Mouse (Mus musculus) naive thymus-derived CD4-positive, alpha-beta T cell, adult 2 months (primary cell): ENCODE results near the gene Pkp4.

ENCODE experiments used
- DNase-seq: peaks from one replicate; pipeline ENCODE4 v3.0.0-alpha.2; 2011; ENCODE audit warnings: low read depth

Gene Pkp4

DNA sequence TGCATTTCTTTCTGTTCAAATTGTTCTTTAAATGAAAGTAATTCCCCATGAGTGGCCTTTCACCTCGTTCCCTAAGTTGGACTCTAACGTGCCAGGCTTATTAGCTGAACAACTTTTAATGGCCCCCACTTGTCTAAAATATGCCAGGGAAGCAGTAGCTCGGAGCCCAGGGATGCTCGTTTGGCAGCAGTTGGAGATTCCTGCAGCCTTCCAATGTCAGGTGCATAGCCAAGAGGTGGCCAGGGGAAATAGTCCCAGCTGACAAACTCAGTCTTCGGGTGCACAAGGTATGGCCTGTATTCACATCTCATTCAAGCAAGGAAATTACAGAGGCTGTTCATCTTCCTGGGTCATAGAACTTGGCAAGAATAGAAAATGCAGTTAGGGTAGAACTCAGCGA is 112.1 kb downstream of the Pkp4 start:
- DNase-seq = no peak

DNA sequence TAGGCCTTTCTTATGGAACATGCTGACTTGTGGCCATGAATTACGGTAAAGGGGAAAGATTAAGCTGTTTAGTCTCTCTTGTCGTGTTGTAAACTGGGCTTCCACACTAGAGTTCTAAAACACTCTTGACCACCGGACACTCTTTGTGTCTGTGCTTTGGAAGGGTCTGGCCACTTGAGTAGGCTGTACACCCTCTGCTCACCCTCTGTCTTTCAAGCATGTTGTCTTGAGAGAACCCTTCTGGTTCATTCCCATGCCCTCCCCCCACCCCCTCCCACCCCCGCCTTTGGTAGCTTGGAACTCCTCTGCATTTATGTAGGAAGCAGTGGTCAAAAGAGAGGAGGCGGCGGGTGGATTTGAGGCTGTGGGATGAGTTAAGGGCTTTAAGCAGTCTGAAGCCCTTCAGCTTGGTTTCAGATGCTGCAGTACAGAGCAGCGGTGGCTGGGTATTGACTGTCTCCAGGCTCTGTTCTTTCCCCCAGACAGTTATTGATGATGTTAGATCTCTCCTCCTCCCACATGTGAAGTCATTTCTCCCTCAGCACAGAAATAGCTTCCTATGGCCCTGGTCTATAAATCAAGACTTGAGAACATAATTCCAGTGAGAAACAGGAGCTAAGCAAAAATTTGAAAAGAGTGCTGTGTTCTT is 120.4 kb downstream of the Pkp4 start:
- no peak for DNase-seq

DNA sequence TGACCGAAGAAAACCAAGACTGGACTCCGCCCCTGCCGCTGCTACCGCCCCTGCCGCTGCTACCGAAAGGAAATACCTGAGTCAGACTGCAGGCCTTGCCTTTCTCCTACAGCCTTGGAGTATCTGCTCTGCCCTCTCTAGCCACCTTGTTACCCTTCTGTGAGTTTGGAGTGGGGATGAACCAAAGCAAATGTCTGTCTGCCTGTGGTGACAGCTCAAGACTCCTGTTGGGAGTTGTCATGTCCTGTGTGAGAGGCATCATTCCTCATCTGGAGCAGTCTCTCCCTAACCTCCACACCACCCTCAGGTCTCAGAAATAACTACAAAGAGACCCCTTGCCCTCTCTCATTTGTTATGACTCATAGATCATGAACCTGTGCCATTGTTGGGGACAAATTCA is 122.3 kb downstream of the Pkp4 start:
- DNase-seq = no peak

DNA sequence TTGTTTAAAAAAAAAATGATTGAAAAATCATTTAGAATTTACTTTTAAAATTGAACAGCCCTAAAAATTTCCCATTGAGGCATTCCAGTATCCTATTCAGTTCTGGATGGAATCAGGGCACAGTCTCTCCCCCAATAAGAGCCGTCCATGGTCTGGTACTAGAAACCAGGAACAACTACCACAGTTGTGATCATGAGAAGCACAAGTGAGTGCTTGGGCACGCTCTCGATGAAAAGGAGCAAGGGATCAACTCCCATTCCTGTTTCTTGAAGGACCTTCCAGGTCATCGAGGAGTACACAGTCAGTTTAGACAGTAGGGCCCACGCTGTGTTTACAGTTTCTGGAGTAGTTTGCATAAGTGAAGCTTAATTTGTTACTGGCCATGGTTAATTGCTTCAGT is 123.6 kb downstream of the Pkp4 start:
- DNase-seq = no peak

DNA sequence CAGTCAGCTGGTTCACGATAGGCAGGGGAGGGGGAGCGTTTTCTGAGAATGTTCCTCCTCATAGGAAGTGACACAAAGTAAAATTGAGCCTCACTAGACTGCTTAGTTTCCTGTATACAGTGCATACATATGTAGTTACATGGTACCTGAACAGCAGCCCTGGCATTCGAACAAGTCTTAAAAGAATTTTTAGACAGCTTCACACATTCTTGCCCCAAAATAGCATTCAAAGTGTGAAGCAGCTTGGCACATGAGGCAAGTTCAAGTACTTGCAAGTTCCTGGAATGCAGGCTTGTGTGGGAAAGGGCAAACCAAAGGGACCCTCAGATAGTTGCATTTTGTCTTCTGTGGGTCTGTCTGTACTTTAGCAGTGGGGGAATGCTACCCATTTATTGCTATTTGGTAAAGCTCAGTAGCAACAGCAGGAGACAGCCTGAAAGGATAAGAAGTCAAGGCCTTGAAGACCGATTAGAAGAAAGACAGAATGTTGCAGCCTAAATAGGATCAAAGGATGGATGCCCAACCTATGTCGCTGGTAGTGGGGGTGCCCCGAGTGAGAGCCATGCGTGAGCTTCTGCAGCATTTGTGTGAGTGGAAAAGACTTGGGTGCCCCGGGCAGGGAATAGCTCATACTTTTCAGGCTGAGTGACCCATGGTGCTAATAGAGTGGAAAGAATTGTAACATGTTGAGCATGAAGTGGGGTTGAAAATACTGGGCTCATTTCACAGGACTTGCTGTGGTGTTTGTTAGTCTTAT is 124.3 kb downstream of the Pkp4 start:
- DNase-seq = no peak

DNA sequence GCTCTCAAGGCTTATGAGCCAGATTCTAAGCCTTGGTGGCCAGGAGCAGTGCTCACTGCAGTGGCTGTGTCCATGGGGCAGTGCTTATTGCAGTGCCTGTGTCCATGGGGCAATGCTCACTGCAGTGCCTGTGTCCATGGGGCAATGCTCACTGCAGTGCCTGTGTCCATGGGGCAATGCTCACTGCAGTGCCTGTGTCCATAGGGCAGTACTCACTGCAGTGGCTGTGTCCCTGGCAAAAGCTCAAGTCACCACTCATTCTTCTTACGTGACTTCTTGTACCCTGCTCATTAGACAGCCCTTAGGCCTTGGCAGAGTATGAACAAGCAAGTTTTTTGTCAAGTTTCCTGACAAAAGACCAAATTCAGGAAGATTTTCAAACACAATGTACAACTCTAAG is 124.9 kb downstream of the Pkp4 start:
- no peak for DNase-seq

DNA sequence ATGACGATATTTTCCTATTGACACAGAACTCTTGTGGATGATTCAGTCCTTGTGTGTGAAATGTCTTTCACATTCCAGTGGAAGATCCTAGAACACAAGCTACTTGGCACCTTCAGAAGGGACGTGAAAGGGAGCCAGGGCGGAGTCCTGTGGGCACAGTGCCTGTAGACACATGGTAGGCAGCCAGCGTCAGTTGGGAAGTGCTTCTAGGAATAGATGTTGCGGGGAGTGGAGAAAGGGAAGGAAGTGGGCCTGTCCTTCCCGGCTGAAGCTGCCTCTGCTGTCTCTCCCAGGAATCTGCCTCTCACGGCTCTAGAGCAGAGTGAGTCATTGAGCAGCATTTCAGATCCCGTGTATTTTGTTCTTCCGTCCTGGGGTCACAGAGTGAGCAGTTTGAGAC is 125.6 kb downstream of the Pkp4 start:
- DNase-seq = no peak

DNA sequence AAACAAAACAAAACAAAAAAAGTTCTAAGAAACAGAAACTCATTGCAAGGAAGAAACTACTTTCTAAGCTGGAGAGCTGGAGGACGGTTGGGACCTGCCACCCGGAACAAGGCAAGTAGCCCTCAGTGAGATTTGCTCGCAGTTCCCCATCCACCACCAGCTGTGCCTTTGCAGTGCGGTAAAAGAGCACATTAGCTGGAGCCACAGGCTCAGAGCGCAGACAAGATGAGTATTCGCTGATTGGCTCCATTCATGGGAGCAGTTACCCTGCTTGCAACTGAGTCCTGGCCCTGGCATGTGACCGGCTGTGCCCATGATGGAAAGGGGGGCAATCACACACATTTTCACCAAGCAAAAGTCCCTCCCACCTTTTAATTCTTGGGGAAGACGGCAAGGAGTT is 127.0 kb downstream of the Pkp4 start:
- DNase-seq = no peak

DNA sequence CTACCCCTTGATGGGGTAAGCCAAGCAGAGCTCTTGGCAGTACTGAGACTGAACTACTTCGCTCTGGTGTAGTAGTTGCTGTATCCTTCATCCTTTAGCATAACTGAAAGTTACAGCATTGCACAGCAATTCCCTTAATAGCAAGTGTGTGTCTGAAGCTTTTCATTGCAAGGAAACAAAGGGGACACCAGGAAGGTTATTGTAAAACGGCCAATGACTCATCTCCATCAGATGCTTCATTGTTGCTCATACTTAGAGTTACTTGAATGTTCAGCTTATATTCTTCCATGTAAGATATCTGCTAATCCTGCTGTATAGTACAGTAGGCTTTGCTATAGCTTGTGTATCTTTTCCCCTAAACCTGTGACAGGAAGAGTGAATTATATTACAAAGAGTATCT is 128.8 kb downstream of the Pkp4 start:
- DNase-seq = no peak

DNA sequence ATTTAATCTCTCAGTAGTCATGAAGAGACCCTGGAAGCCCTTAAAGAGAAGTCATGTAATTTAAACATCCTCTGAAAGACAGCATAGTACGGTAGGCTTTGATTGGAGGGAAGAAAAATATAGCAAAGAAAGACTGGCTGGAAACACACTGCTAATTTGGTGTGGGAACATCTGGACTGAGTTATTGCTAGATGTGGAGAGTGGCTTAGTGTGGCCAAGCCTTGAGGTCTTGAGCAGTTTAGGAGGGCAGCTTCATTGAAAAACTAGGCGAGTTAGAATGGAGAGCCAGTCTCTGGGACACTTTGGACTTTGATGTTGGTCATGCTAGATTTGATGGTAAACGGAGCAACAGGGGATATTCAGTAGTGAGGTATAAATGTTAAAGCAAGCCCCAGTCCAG is 129.7 kb downstream of the Pkp4 start:
- DNase-seq = no peak

DNA sequence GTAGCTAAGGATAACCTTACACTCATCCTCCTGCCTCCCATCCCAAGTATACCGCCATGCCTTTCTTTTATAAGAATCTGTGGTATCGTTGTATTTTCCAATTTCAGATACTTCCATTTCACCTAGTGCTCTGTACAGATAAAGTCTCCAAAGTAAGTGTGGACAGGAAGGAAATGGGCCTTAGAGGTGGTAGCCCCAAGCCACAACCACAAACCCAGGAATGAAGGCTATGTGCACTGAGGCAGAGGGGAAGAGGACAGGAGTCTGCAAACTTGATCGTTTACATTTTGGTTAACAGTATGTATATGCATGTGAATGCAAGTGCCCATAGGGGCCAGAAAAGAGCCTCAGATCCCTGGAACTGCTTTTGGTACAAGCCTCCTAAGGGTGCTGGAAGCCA is 139.2 kb downstream of the Pkp4 start:
- DNase-seq = no peak

DNA sequence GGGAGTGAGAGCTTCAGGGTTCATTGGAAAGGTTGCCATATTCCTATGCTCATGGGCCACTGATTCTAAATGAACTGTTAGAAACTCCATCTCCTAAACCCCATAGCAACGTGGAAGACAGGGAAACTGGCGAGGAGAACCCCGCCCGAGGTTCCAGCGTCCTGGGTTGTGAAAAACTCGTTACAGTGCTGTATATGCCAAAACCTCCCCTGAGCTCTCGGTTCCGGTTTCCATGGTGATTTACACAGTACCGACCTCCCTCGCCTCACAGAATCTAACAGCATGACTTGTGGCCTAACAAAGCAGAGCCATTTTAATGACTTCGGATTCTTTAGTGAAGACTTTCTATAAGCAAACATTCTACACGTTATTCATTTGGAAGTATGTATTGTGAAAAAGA is 141.0 kb downstream of the Pkp4 start:
- DNase-seq = no peak

DNA sequence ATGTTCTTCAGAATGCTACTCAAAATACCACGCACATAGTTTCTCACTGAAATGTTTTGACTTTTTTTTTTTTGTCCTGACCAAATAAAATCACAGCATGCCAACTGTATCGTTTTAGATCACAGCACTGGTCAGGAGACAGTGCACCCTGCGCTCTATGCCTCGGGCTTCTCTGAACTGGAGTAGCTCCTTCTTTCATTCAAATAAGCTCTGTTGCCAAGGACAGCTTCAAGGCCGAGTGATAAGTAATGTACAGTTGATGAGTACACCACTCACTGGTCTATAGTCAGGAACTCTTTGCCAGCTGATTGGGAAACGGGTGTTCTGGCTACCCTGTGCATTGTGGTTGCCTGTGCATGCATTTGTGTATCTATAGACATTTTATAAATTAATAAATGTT is 141.8 kb downstream of the Pkp4 start:
- no peak for DNase-seq

DNA sequence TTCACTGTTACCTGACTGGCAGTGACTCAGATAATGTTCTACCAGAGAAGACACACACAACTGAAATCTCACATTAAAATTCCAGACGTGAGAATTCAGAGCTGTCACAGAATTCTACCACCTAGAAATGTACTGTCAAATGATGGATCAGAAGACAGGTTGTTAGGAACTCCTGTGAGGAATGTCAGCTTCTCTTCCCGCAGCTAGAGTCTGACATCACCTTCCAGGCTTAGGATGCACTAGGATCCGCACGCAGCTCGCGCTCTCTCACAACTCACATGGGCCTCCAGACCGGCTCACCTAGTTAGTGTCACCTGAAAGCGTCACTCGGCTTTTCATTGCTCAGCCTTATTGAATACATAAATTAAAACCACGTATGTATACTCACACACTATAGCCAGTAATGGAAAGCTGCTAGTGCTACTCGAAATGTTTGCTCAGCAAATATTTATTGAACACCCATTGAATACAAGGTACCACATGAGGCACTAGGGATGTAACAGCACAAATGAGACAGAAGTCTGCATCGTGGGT is 142.9 kb downstream of the Pkp4 start:
- no peak for DNase-seq

DNA sequence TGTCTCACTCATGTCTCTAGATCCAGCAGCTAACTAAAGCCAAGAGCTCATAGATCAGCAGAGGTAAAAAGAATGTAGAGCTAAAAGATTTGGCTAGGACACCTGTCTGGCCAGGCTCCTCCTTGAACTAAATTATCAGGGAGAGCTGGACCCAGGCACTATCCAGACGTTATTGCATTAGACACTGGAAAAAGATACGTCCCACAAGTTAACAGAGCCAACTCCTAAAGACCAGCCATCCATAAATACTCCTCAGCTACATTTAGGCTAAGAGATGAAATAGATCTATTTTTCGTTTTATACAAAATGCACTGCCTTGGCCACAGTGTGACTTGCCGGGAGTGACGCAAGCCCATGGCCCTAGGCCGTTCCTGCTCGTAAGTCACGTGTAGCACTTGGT is 146.7 kb downstream of the Pkp4 start:
- no peak for DNase-seq

DNA sequence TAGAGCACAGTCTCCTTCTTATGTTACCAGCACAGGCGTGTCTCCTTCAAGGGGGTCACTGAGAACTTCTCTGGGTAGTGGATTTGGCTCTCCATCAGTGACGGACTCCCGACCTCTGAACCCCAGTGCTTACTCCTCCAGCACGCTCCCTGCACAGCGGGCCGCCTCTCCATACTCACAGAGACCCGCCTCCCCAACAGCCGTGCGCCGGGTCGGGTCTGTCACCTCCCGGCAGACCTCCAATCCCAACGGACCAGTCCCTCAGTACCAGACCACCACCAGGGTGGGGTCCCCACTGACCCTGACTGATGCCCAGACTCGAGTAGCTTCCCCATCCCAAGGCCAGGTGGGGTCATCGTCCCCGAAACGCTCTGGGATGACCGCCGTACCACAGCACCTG is 147.4 kb downstream of the Pkp4 start:
- no peak for DNase-seq

DNA sequence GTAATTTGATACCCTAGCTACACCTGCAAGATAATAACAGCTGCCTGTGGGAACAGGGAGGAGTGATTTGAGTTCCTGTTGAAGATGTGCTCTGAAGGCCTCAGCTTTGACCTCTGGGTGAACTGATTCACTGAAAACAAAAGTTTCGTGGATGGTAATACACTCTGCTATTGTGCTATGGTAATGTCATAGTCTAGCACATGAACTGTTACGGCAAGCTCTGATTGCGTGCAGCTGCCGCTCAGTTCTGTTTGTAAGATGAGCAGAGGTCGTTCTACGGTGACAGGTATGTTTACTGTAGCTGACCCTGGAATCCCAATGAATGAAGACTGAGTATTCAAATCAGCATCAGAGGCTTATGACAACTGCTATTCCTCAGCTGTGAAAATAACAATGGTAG is 152.6 kb downstream of the Pkp4 start:
- DNase-seq = no peak

DNA sequence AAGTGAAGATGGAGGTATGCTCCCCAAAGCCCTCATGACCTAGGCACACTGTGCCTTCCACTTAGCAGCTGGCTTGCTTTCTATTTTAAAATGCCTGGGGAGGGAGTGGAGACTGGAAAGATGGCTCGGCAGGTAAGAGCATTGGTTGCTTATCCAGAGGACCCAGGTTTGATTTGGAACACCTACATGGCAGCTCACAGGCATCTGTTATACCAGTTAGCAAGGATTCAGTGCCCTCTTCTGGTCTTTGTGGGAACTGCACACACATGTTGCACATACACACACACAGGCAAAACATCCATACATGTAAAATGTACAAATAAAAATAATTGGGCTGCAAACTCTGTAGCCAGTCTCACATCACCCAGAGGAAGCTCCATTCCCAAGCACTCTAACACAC is 158.0 kb downstream of the Pkp4 start:
- DNase-seq = no peak

DNA sequence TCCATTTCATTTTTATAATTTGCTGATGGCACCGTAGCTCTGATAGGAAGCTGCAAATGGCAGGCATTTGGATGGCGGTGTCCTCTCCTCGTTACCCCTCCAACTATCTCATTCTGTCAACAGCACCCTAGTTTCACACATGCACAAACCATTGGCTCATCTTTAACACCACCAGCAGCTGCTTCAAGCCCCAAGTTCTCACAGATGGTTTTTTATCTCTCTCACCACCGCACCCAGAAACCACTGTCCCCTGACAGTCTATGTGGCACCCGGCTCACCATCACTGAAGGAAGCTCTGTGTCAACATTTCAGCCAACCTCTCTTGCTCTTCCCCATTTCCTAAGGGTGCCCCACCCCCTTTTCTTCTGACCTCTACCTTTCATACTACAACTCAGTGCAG is 167.3 kb downstream of the Pkp4 start:
- DNase-seq = no peak

DNA sequence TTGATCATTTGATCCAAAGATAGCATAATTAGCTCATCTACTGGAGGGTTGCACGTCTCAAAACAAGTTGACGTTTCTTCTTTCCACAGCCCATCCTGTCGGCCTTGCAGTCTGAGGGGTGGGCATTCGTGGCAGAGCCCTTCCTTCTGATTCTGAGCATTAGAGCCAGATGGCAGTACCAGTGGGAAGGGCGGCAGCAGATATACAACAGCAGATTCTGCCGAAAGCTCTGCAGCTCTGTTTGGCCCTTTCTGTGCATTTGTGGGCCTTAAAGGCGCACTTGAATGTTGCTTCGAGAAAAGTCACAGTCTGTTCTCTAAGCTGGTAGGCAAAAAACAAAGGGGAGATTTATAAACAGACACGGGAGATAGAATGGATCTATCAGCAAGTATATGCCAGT is 170.4 kb downstream of the Pkp4 start:
- no peak for DNase-seq

DNA sequence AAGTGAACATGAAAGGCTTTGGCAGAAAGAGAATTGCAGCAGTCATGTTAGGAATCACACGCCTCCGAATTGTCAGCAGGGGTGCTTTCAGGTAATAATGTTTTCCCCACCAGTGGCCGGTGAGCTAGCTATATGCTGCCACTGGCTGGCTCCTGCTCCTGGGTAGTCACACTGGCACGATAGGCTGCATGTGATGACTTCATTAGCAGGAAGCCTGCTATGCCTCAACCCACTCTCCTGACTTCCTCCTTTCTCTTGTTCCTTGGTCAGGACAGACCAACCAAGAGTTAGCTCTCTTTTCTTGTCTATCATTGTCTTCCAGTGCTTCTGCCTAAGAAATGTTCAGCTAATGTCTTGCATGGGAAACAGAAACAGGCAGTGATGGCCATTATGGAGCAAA is 171.9 kb downstream of the Pkp4 start:
- no peak for DNase-seq

DNA sequence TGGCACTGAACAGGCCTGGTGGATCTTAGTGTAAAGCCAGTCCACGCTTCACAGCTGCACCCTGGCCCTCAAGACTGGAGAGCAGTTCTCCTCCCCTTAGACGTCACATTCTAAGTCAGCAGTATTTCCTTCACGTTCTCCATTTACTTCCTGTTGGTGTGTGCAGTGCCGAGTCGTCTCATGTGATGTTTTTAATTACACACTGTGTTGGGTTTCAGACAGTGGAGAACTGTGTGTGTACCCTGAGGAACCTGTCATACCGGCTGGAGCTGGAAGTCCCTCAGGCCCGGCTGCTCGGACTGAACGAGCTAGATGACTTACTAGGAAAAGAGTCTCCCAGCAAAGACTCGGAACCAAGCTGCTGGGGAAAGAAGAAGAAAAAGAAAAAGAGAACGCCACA is 177.9 kb downstream of the Pkp4 start:
- peak; percentile 65 for DNase-seq

DNA sequence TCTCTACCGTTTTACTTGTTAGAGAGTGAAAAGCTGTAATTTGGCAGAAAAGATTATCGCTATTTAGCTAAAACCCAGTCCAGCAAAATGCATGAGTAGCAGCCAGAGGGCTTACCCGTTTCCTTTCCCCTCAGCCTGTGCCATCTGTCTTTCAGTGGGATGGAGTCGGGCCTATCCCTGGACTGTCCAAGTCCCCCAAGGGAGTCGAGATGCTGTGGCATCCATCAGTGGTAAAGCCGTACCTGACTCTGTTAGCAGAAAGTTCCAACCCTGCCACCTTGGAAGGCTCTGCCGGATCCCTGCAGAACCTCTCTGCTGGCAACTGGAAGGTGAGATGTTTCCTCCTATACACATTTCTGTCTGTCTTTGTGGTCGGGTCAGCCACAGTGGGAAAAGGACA is 178.3 kb downstream of the Pkp4 start:
- DNase-seq = peak; percentile 20
